Mouse (Mus musculus): ENCODE data around the gene Ak9. TPM values are rescaled to one million over a fixed set of nuclear protein-coding genes. Genes with fewer than 3 reads are reported as not detected.

Ak9 gene
- 0.21 and 0.22 TPM in 2 replicates for polyA plus RNA-seq (2015; fragmentation: Nextera tagmentation; extraction: Ambion mirVana)

- peak within 1 kb of the TSS; percentile 76 for H3K9ac ChIP-seq
- peak within 1 kb of the TSS; percentile 81 for H3K4me3 ChIP-seq
- H3K27me3 ChIP-seq, result no peaks in the 10 kb centered on the region
- peak; percentile 73 for ATAC-seq (replicated peaks; ENCODE audit: insufficient number of reproducible peaks, insufficient read depth, low FRiP score, low read depth)
- H3K9me3 ChIP-seq (replicated peaks), result no peaks in the 10 kb centered on the region
- H3K27ac ChIP-seq, result peak within 1 kb of the TSS; percentile 86
- H3K4me1 ChIP-seq (replicated peaks), result peaks cover 13% of the 10 kb centered on the region
- no peaks in the 10 kb centered on the region for H3K36me3 ChIP-seq
- peak within 1 kb of the TSS; percentile 97 for H3K4me2 ChIP-seq
- WGBS, result under 1% methylated on average over 25 of the region's 25 CpGs
Observed at GRCm38 (mm10) chr10:41303639-41304444, at the start of gene Ak9. Gene Ak9, plus strand, starts transcription at chr10:41303980.

GRCm38 (mm10) chr10:41260243-41261006 is 43.4 kb upstream of the Ak9 start:
- Histone ChIP-seq H3K27me3 (no peaks in the 10 kb centered on the region), H3K4me1 (replicated peaks) (peaks cover 9% of the 10 kb centered on the region; the same call in 1 of the 2 replicates), H3K9me3 (replicated peaks) (no peaks in the 10 kb centered on the region), H3K36me3 (peaks cover 25% of the 10 kb centered on the region), H3K9ac (no peak overlapping the region), H3K27ac (no peak overlapping the region), H3K4me3 (no peak overlapping the region), H3K4me2 (no peak overlapping the region)
- ATAC-seq (replicated peaks; ENCODE audit: insufficient number of reproducible peaks, insufficient read depth, low FRiP score, low read depth), result no peak
- 36% methylated on average over 8 of the region's 8 CpGs for WGBS

GRCm38 (mm10) chr10:41261218-41261617 is 42.6 kb upstream of the Ak9 start:
- Histone ChIP-seq H3K27ac (no peak overlapping the region), H3K4me1 (replicated peaks) (peaks cover 9% of the 10 kb centered on the region; the same call in 1 of the 2 replicates), H3K36me3 (peaks cover 21% of the 10 kb centered on the region), H3K4me2 (no peak overlapping the region), H3K9me3 (replicated peaks) (no peaks in the 10 kb centered on the region), H3K4me3 (no peak overlapping the region), H3K9ac (no peak overlapping the region), H3K27me3 (no peaks in the 10 kb centered on the region)
- 22% methylated on average over 1 of the region's 1 CpGs for WGBS
- no peak for ATAC-seq (replicated peaks; ENCODE audit: insufficient number of reproducible peaks, insufficient read depth, low FRiP score, low read depth)

GRCm38 (mm10) chr10:41261889-41262288 is 41.9 kb upstream of the Ak9 start:
- H3K4me2 ChIP-seq, result no peak overlapping the region
- no peak overlapping the region for H3K4me3 ChIP-seq
- H3K27ac ChIP-seq, result no peak overlapping the region
- H3K4me1 ChIP-seq (replicated peaks), result peaks cover 9% of the 10 kb centered on the region; the same call in 1 of the 2 replicates
- H3K36me3 ChIP-seq, result peaks cover 19% of the 10 kb centered on the region
- no peak overlapping the region for H3K9ac ChIP-seq
- H3K27me3 ChIP-seq, result no peaks in the 10 kb centered on the region
- H3K9me3 ChIP-seq (replicated peaks), result no peaks in the 10 kb centered on the region
- ATAC-seq (replicated peaks; ENCODE audit: insufficient number of reproducible peaks, insufficient read depth, low FRiP score, low read depth), result no peak

- no peak overlapping the region for H3K27ac ChIP-seq
- no peaks in the 10 kb centered on the region for H3K27me3 ChIP-seq
- H3K4me2 ChIP-seq, result no peak overlapping the region
- no peak for ATAC-seq (replicated peaks; ENCODE audit: insufficient number of reproducible peaks, insufficient read depth, low FRiP score, low read depth)
- no peak overlapping the region for H3K9ac ChIP-seq
- no peaks in the 10 kb centered on the region for H3K4me1 ChIP-seq (replicated peaks)
- WGBS, result 53% methylated on average over 7 of the region's 7 CpGs
- no peaks in the 10 kb centered on the region for H3K9me3 ChIP-seq (replicated peaks)
- H3K36me3 ChIP-seq, result peaks cover 34% of the 10 kb centered on the region
- H3K4me3 ChIP-seq, result no peak overlapping the region
Observed at GRCm38 (mm10) chr10:41271860-41272259, 31.9 kb upstream of the Ak9 start.

- Histone ChIP-seq H3K4me1 (replicated peaks) (0 out of 2 replicates have a peak, but pooled peaks cover 2% of the 10 kb centered on the region), H3K36me3 (peaks cover 13% of the 10 kb centered on the region), H3K4me3 (no peak overlapping the region), H3K4me2 (no peak overlapping the region), H3K27ac (no peak overlapping the region), H3K9me3 (replicated peaks) (no peaks in the 10 kb centered on the region), H3K27me3 (no peaks in the 10 kb centered on the region), H3K9ac (no peak overlapping the region)
- WGBS, result 93% methylated on average over 1 of the region's 1 CpGs
- ATAC-seq (replicated peaks; ENCODE audit: insufficient number of reproducible peaks, insufficient read depth, low FRiP score, low read depth), result no peak
Observed at GRCm38 (mm10) chr10:41274871-41275270, 28.9 kb upstream of the Ak9 start.

GRCm38 (mm10) chr10:41278808-41279207 is 25.0 kb upstream of the Ak9 start:
- H3K4me3 ChIP-seq, result no peak overlapping the region
- 100% methylated on average over 1 of the region's 1 CpGs for WGBS
- H3K9me3 ChIP-seq (replicated peaks), result no peaks in the 10 kb centered on the region
- no peak for ATAC-seq (replicated peaks; ENCODE audit: insufficient number of reproducible peaks, insufficient read depth, low FRiP score, low read depth)
- H3K9ac ChIP-seq, result no peak overlapping the region
- H3K4me2 ChIP-seq, result no peak overlapping the region
- H3K27me3 ChIP-seq, result no peaks in the 10 kb centered on the region
- H3K4me1 ChIP-seq (replicated peaks), result 0 out of 2 replicates have a peak, but pooled peaks cover 2% of the 10 kb centered on the region
- H3K36me3 ChIP-seq, result peaks cover 17% of the 10 kb centered on the region
- H3K27ac ChIP-seq, result no peak overlapping the region

- no peaks in the 10 kb centered on the region for H3K27me3 ChIP-seq
- H3K36me3 ChIP-seq, result peaks cover 30% of the 10 kb centered on the region
- no peak overlapping the region for H3K4me3 ChIP-seq
- H3K9me3 ChIP-seq (replicated peaks), result no peaks in the 10 kb centered on the region
- H3K9ac ChIP-seq, result no peak overlapping the region
- no peak overlapping the region for H3K27ac ChIP-seq
- H3K4me2 ChIP-seq, result no peak overlapping the region
- 39% methylated on average over 6 of the region's 6 CpGs for WGBS
- 0 out of 2 replicates have a peak, but pooled peaks cover 2% of the 10 kb centered on the region for H3K4me1 ChIP-seq (replicated peaks)
- no peak for ATAC-seq (replicated peaks; ENCODE audit: insufficient number of reproducible peaks, insufficient read depth, low FRiP score, low read depth)
Observed at GRCm38 (mm10) chr10:41280177-41280576, 23.6 kb upstream of the Ak9 start.

- Histone ChIP-seq H3K4me1 (replicated peaks) (0 out of 2 replicates have a peak, but pooled peaks cover 2% of the 10 kb centered on the region), H3K27ac (no peak overlapping the region), H3K9me3 (replicated peaks) (no peaks in the 10 kb centered on the region), H3K4me2 (no peak overlapping the region), H3K4me3 (no peak overlapping the region), H3K36me3 (peaks cover 31% of the 10 kb centered on the region), H3K9ac (no peak overlapping the region), H3K27me3 (no peaks in the 10 kb centered on the region)
- 77% methylated on average over 2 of the region's 2 CpGs for WGBS
- no peak for ATAC-seq (replicated peaks; ENCODE audit: insufficient number of reproducible peaks, insufficient read depth, low FRiP score, low read depth)
Observed at GRCm38 (mm10) chr10:41280796-41281195, 23.0 kb upstream of the Ak9 start.

- 71% methylated on average over 2 of the region's 2 CpGs for WGBS
- no peak for ATAC-seq (replicated peaks; ENCODE audit: insufficient number of reproducible peaks, insufficient read depth, low FRiP score, low read depth)
Observed at GRCm38 (mm10) chr10:41282086-41282485, 21.7 kb upstream of the Ak9 start.

GRCm38 (mm10) chr10:41287618-41288017 is 16.2 kb upstream of the Ak9 start:
- 82% methylated on average over 3 of the region's 3 CpGs for WGBS
- H3K27me3 ChIP-seq, result no peaks in the 10 kb centered on the region
- H3K9me3 ChIP-seq (replicated peaks), result no peaks in the 10 kb centered on the region
- no peak overlapping the region for H3K4me2 ChIP-seq
- no peak overlapping the region for H3K4me3 ChIP-seq
- H3K27ac ChIP-seq, result no peak overlapping the region
- H3K4me1 ChIP-seq (replicated peaks), result peaks cover 18% of the 10 kb centered on the region
- H3K36me3 ChIP-seq, result peaks cover 20% of the 10 kb centered on the region
- H3K9ac ChIP-seq, result no peak overlapping the region
- no peak for ATAC-seq (replicated peaks; ENCODE audit: insufficient number of reproducible peaks, insufficient read depth, low FRiP score, low read depth)

More at GRCm38 (mm10) chr10:41282086-41282485, 21.7 kb upstream of the Ak9 start:
- Histone ChIP-seq H3K9me3 (replicated peaks) (no peaks in the 10 kb centered on the region), H3K27ac (no peak overlapping the region), H3K4me3 (no peak overlapping the region), H3K9ac (no peak overlapping the region), H3K4me2 (no peak overlapping the region), H3K36me3 (peaks cover 22% of the 10 kb centered on the region), H3K27me3 (no peaks in the 10 kb centered on the region), H3K4me1 (replicated peaks) (0 out of 2 replicates have a peak, but pooled peaks cover 2% of the 10 kb centered on the region)
